Mouse (Mus musculus): Measurements from ENCODE around the gene Socs3.

Gene Socs3

DNA sequence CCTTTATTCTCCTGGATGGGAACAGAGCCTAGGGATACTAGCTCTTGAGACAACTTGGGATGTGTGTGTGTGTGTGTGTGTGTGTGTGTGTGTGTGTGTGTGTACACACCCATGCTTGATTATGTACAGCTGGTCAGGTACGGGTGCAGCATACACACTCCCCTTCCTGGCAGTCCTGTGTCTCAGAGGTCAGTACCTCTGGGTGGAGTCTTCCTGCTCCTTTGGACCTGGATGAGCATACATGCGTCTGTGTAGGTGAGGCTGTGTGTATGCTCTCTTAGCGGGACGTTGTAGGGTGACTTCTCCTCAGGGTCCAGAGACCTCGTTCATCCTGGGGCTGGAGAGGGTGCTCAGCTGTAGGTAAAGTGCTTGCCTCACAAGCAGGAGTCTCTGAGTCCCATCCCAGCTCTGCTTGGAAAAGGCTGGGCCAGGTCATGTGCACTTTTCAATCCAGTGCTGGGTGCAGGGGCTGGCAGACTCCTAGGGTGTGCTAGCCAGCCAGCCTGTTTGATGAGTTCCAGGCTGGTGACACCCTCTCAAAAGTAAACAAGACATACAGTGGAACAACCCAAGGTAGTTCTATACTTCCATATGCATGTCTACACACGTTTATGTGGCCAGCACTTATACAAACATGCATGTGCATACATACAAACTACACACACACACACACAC is 29.6 kb upstream of the Socs3 start:
- H3K36me3 ChIP-seq (ENCODE audit: insufficient read depth, low read length): peaks cover 91% of the 10 kb centered on the region
- H3K27me3 ChIP-seq (ENCODE audit: insufficient read depth, low read length): no peaks in the 10 kb centered on the region
- TF ChIP-seq CTCF (conservative IDR thresholded peaks at IDR 0.05; ENCODE audit: low read length): no peak
- TF ChIP-seq POU5F1 (IDR thresholded peaks at IDR 0.05; ENCODE audit: borderline replicate concordance, low read length): no peak
- no peak for TF ChIP-seq NANOG (IDR thresholded peaks at IDR 0.05; ENCODE audit: borderline replicate concordance, low read length)

DNA sequence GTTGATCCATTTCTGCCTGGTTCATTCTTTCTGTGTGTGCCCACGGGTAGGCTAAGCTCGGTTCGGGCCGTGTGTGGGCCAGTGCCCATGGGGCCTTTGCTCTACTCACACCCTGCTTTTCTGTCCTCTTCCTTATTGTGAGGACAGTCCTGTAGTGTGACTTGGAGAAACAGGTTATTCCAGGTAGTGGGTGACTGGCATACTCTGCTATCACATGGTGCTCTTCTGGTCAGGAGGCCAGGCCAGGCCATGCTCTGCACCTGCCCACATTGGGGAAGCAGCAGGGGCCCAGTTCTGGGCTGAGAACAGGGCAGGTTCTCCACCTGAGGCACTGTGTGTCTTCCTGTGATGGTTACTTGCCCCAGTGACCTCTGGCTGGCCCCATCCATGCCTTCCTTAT is 28.5 kb upstream of the Socs3 start:
- Histone ChIP-seq H3K4me1 (replicated peaks; ENCODE audit: low read depth, low read length) (peaks cover 96% of the 10 kb centered on the region), H3K4me3 (replicated peaks; ENCODE audit: low read length) (no peak overlapping the region), H3K27me3 (ENCODE audit: insufficient read depth, low read length) (no peaks in the 10 kb centered on the region), H3K36me3 (ENCODE audit: insufficient read depth, low read length) (peaks cover 88% of the 10 kb centered on the region), H3K9me3 (ENCODE audit: low read length) (no peaks in the 10 kb centered on the region)
- TF ChIP-seq NANOG (IDR thresholded peaks at IDR 0.05; ENCODE audit: borderline replicate concordance, low read length): no peak
- no peak for TF ChIP-seq CTCF (conservative IDR thresholded peaks at IDR 0.05; ENCODE audit: low read length)
- TF ChIP-seq POU5F1 (IDR thresholded peaks at IDR 0.05; ENCODE audit: borderline replicate concordance, low read length): no peak

More for the DNA sequence above, 29.6 kb upstream of the Socs3 start:
- Histone ChIP-seq H3K4me1 (replicated peaks; ENCODE audit: low read depth, low read length) (peaks cover 96% of the 10 kb centered on the region), H3K9me3 (ENCODE audit: low read length) (no peaks in the 10 kb centered on the region), H3K4me3 (replicated peaks; ENCODE audit: low read length) (no peak overlapping the region)

- Histone ChIP-seq H3K9me3 (ENCODE audit: low read length) (no peaks in the 10 kb centered on the region), H3K4me1 (replicated peaks; ENCODE audit: low read depth, low read length) (peaks cover 99% of the 10 kb centered on the region), H3K27me3 (ENCODE audit: insufficient read depth, low read length) (no peaks in the 10 kb centered on the region), H3K36me3 (ENCODE audit: insufficient read depth, low read length) (peaks cover 88% of the 10 kb centered on the region), H3K4me3 (replicated peaks; ENCODE audit: low read length) (no peak overlapping the region)
- TF ChIP-seq NANOG (IDR thresholded peaks at IDR 0.05; ENCODE audit: borderline replicate concordance, low read length) (no peak), CTCF (conservative IDR thresholded peaks at IDR 0.05; ENCODE audit: low read length) (no peak), POU5F1 (IDR thresholded peaks at IDR 0.05; ENCODE audit: borderline replicate concordance, low read length) (no peak)
Measured at GRCm38 (mm10) chr11:117997085-117997484, 27.2 kb upstream of the Socs3 start.

DNA sequence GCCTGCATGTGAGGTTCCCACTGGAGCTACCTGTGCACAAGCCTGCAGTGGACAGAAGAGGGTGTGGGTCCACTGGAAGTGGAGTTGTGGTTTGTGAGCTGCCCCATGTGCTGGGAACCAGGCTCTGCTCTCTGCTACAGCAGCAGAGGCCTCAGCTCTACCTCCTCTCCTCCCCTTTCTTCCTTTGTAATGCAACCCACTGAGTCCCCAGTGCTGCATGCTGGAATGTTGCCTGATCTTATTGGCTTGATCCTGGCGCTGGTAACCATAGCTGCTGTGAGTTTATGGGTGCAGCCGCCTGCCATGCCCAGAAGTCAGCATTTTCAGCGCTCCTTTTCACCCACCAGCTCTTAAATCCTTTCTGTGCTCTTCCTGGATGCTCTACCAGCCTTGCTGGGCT is 26.2 kb upstream of the Socs3 start:
- H3K36me3 ChIP-seq (ENCODE audit: insufficient read depth, low read length): peaks cover 85% of the 10 kb centered on the region
- H3K4me3 ChIP-seq (replicated peaks; ENCODE audit: low read length): peak overlapping the region; percentile 52; the same call in 1 of the 2 replicates
- peak; percentile 62 for TF ChIP-seq POU5F1 (IDR thresholded peaks at IDR 0.05; ENCODE audit: borderline replicate concordance, low read length)
- TF ChIP-seq NANOG (IDR thresholded peaks at IDR 0.05; ENCODE audit: borderline replicate concordance, low read length): no peak
- H3K4me1 ChIP-seq (replicated peaks; ENCODE audit: low read depth, low read length): peaks cover 99% of the 10 kb centered on the region
- no peaks in the 10 kb centered on the region for H3K27me3 ChIP-seq (ENCODE audit: insufficient read depth, low read length)
- no peaks in the 10 kb centered on the region for H3K9me3 ChIP-seq (ENCODE audit: low read length)

- Histone ChIP-seq H3K9me3 (ENCODE audit: low read length) (no peaks in the 10 kb centered on the region), H3K36me3 (ENCODE audit: insufficient read depth, low read length) (peaks cover 81% of the 10 kb centered on the region), H3K4me1 (replicated peaks; ENCODE audit: low read depth, low read length) (peaks cover 99% of the 10 kb centered on the region), H3K4me3 (replicated peaks; ENCODE audit: low read length) (peak overlapping the region; percentile 52; the same call in 1 of the 2 replicates), H3K27me3 (ENCODE audit: insufficient read depth, low read length) (no peaks in the 10 kb centered on the region)
- no peak for TF ChIP-seq POU5F1 (IDR thresholded peaks at IDR 0.05; ENCODE audit: borderline replicate concordance, low read length)
- no peak for TF ChIP-seq NANOG (IDR thresholded peaks at IDR 0.05; ENCODE audit: borderline replicate concordance, low read length)
- TF ChIP-seq CTCF (conservative IDR thresholded peaks at IDR 0.05; ENCODE audit: low read length): no peak
Measured at GRCm38 (mm10) chr11:117995661-117996060, 25.8 kb upstream of the Socs3 start.

DNA sequence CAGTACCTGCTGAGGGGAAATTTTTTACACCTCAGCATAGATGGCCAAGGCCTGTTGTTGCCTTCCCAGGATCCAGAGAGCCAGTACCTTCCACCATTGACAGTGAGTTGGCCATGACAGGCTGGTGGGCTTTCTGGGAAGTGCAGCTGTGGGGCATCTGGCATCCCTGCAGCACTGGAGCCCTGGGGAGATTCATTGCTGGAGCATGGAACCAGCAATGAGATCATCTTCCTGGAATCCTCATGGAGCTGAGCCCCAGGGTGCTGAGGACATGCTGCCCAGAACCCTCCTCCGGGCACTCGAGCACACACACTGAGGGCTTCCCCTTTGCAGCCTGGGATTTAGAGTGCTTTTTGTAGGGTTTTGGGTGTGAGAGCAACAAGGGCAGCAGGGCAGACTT is 25.4 kb upstream of the Socs3 start:
- H3K27me3 ChIP-seq (ENCODE audit: insufficient read depth, low read length): no peaks in the 10 kb centered on the region
- H3K36me3 ChIP-seq (ENCODE audit: insufficient read depth, low read length): peaks cover 77% of the 10 kb centered on the region
- no peak for TF ChIP-seq NANOG (IDR thresholded peaks at IDR 0.05; ENCODE audit: borderline replicate concordance, low read length)
- no peak for TF ChIP-seq CTCF (conservative IDR thresholded peaks at IDR 0.05; ENCODE audit: low read length)
- TF ChIP-seq POU5F1 (IDR thresholded peaks at IDR 0.05; ENCODE audit: borderline replicate concordance, low read length): no peak
- no peaks in the 10 kb centered on the region for H3K9me3 ChIP-seq (ENCODE audit: low read length)
- H3K4me3 ChIP-seq (replicated peaks; ENCODE audit: low read length): peak overlapping the region; percentile 52; the same call in 1 of the 2 replicates
- H3K4me1 ChIP-seq (replicated peaks; ENCODE audit: low read depth, low read length): peaks cover 99% of the 10 kb centered on the region

- Histone ChIP-seq H3K9me3 (ENCODE audit: low read length) (no peaks in the 10 kb centered on the region), H3K4me3 (replicated peaks; ENCODE audit: low read length) (peak overlapping the region; percentile 52; the same call in 1 of the 2 replicates), H3K36me3 (ENCODE audit: insufficient read depth, low read length) (peaks cover 69% of the 10 kb centered on the region), H3K4me1 (replicated peaks; ENCODE audit: low read depth, low read length) (peaks cover 99% of the 10 kb centered on the region), H3K27me3 (ENCODE audit: insufficient read depth, low read length) (no peaks in the 10 kb centered on the region)
- TF ChIP-seq NANOG (IDR thresholded peaks at IDR 0.05; ENCODE audit: borderline replicate concordance, low read length) (no peak), CTCF (conservative IDR thresholded peaks at IDR 0.05; ENCODE audit: low read length) (no peak), POU5F1 (IDR thresholded peaks at IDR 0.05; ENCODE audit: borderline replicate concordance, low read length) (no peak)
Measured at GRCm38 (mm10) chr11:117994250-117995057, 24.6 kb upstream of the Socs3 start.
